Mouse (Mus musculus): Measurements from ENCODE around the gene Spata2l. TPM values are rescaled to one million over a fixed set of nuclear protein-coding genes. Genes with fewer than 3 reads are reported as not detected.
"Not testable (repeated sequence)": the region's sequence is repeated elsewhere in the genome, so short reads cannot be mapped to it uniquely, and the experiment has no call there.

The Spata2l gene
- total RNA-seq, 2 experiments from 2014 or later: 3.7 to 4.2 TPM

DNA sequence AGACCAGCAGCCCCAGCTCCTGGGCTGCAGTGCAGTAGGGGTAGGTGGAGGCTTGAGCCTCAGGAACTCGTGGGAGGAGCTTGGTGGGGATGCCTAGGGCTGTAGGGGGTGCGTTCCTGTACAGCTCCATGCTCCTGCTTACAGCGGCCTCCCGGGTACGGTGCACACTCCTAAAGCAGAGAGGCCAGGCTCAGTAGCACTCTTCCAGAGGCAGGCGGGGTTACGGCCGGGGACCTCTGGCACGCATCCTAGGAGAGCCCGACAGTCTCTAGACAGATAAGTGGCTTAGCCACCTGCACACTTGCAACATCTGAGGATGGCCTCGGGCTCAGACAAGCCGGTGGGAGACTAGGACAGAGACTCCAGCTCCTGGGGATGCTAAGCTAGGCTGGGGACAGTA is 9.5 kb upstream of the Spata2l start:
- no peak for DNase-seq

DNA sequence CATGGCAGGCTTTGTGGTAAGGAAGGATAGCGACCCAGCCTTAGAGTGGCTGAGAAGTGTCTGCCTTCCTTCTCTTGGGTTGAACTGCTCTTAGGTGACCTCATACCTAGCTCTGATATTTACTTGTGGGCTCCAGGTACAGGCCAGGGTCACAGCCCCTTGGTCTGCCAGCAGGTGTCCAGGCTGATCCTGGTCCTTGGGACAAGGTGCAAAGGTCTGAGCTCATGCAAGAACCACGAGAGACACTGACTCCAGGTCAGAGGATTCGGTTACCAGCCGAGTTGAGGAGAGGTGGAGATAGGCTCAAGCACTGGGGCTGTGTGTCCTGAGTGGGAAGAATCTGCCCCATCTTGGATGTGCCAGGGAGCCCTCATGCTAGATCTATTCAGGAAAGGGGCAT is 8.3 kb upstream of the Spata2l start:
- DNase-seq: no peak

DNA sequence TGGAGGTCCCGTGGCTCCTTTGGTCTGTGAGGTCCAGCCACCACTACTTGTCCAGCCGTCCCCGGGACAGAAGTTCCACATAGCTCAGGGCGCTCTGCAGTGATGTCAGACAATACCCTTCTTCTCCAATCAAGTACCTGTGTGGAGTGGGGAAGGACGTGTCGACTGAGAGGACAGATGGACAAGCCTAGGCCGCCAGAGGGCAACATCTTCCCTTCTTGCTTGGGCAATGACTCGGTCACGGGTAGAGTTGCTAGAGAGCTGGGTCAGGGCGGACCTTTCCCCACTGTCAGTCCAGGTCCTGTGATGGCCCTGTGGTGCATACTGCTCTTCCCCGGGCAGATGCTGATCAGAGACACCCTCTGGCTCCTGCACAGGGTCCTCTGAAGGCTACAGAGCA is 7.0 kb upstream of the Spata2l start:
- no peak for DNase-seq

DNA sequence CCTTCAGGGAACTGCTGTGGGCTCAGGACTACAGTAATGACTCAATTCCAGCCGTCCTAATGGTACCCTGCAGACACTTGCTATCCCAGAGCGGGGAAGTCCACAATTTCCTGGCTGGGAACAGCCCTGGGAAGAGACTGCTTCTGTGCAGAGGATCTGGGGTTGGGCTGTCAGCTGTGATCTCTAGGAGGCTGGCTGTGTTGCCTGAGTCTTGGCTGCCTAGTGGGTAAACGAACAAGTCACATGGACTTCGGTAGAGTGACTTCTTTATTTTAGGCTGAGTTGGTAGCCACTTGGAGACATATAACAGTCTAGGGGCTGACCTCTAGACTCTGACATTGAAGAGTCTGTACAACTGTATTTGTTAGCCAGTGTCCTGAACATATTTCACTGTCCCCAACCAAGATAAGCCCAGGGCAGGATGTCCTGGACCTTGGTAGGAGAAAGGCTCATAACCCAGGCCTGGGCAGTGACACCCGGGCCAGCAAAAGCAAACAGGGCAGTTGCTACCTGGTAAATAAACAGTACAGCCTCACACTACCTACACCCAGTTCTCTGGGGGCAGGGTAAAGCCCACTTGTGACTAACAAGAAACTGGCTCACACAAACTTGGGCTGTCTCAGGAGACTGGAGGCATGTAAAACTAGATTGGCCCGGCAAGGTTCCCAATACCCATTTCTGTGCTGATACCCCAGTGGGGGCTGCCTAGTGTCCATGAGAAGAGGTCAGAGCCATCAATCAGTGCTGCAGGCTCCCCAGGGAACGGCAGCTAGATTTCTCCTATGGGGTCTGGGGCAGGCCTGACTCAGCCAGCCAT is 6.3 kb upstream of the Spata2l start:
- no peak for DNase-seq

DNA sequence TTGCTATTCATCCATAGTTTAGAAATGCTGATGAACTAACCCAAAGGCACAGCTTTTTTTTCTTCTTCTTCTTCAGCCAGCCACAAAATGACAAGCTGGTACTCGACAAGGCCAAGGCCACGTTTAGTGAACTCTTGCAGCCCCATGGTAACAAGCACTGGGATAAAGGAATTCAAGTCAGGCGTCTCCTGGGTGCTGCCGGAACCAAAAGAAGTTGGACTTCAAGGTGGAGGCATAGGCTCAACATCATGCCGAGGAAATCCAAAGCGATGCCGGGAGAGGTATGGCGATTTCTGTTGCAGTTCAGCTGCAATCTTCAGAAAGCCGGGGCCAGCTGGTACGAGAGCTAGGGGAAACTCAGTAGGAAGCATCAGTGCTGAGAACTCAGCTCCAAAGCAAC is 3.4 kb upstream of the Spata2l start:
- DNase-seq: no peak

DNA sequence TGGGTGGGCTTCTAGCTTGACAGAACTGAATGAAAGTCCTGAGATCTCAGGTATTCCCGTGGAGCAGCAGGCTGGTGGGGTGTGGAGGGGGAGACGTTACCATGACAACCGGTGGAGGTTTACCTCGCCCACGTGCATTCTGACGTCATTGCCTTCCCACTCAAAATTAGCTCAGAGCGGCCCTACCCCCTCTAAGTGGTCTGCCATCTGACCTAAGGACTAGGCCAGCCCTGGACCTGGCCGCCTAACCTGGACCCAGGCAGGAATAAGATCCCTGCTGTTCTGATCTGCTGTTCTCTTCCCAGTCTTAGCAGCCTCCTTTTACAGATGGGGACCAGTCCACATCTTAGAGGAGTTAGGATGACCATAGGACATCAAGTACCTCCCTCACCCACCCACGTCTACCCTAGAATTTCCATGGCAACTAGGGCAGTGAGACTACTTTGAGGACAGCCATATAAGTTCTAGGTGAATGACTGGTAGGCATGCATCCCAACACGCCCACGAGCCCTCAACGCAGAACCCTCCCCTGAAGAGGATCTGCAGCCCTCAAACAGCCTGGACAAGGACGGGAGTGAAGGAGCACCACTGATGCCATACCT is 1.0 kb downstream of the Spata2l start:
- DNase-seq: no peak

DNA sequence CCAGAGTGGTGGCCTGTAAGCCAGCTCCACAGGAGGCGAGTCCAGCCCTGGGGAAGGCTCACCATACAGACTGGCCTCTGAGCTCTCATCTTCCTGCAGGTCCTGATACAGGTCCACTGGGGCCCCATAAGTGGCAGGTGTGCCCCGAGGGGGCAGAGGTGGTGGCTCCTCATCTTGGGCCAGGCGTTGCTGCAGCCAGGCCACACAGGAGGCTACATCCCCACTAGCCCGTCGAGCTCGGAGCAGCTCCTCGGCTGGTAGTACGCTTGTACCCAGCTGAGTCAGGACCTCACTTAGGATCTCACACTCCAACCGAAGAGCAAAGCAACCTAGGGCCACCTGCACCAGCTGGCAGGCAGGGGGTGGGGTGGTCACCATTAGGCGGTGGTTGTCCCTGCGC is 2.3 kb downstream of the Spata2l start:
- DNase-seq: no peak

DNA sequence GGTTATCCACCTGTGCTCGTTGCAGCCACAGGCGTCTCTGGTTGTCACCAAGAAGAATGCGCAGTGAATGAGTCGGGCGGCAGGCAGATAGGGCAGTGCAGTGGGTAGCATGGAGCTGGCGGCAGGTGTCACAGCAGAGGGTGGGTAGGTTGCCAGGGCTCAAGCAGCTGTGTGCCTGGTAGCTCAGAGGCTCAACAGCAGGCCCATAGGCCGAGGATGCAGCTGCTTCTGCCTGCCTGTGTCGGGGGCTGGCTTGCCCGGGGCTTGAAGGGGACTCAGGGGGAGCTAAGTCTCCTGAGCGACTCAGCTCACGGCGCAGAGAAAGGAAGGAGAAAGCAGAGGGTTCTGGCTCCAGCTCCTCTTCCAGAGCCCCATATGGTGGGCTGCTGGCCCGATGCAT is 2.7 kb downstream of the Spata2l start:
- DNase-seq: no peak

DNA sequence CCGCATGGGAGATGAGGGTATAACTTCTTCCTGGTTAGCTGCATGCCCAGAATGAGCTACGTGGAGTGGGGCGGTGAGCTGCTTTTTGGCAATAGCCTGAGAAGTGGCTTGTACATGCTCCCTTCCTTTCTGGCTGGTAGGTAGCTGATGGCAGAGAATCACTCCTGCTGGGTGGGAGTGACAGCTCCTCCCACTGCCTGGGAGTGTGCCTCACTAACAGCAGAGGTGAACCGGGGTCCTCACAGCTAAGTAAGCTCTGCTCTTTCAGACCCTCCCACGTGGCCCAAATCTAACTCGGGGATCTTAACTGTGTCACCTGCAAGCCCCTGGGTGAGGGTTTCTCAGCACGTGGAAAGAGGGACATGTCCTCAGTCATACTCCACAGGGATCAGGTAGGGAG is 3.5 kb downstream of the Spata2l start:
- DNase-seq: no peak

DNA sequence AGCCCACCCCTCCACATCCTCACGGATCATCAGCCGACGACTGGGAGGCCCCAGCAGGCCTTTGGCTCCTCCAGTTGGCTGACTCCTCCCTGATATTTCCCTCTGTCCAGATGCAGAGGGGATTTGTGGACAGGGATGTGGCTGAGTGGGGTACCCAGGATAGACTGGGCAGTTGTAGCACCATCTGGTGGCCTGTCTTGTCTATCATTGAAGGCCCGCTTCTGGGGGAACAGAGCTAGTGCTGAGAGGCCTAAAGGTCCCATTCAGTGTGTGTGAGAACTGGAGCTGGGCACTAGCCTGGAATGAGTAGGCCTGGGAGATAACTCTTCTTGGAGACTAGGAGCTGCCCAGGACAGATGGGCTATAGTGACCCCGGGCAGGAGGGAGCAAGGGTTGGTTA is 4.3 kb downstream of the Spata2l start:
- DNase-seq: peak; percentile 47

DNA sequence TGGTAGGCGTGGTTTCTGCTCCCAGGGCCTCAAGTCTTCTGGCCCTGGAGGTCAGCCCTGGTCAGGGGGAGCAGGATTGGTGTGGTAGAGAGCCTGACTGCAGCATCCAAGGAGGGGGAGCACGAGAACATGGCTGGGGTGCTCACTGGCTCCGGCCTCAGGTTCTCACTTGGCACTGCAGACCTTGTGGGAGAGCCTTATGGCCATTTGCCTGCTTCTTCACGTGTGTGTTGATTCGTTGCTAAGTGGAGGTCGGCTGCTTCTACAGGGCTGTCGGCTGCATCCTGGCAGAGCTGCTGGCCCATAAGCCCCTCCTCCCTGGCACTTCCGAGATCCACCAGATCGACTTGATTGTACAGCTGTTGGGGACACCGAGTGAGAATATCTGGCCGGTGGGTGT is 5.7 kb downstream of the Spata2l start:
- DNase-seq: not testable (repeated sequence)

DNA sequence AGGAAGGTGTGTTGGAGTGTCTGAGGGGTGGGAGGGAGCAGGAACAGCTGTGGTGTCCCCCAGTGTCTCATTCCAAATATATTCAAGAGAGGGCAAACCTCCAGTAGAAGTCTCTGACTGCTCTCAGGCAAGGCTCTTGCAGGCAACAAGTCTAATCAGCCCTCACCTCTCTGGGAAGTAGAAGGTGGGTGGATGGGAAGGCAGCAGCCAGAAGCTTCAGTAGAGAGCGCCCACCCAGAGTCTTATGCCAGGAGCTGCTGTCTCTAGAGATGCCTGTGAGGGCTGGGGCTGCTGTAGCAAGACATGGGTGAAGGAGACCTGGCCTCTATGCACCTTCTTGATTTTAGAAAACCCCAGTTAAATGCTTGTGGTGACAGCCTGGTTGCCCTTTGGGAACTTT is 7.6 kb downstream of the Spata2l start:
- DNase-seq: no peak

DNA sequence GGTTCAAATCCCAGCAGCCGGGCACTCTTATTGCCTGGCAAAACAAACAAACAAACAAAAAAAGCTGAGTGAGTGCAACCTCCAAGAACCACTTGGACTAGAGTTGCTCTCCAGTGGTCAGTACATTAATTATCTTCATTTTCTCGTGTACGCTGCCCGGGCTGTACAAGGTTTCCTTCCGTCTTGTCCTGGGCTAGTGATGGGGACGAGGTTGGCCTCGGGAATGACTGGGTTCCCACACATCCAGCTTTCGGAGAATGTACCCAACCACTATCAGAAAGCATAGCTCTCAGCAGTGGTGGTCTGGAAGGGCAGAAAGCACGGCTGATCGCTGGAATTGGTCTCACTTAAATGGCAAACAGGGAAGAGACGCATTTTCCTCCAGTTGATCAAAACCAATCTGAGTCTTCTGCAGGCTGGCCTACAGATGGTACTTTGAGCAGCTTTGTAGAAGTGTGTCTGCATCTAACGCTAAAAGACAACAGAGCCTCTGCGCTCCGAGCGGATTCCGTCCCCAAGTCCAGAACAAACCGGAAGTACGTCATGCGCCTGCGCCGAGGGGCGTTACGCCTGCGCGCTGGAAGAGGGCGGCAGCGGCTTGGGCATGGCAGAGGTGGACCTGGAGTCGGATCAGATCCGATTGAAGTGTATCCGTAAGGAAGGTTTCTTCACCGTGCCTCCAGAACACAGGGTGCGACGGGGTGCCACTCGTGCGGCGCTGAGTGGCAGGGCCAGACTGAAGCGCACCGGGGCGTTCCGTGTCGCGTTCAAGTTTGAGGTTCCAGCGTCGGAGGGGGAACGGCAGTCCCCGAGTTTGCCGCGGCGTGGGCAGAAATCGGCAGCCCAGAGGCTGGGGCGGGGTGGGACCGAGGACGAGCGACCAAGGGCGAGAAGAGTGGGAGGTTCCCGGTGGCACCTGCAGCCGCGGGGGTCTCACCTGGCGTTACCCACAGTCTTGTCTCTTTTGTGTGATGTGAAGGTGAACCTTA is 11.5 kb downstream of the Spata2l start, which contains the start of gene Cdk10:
Cdk10 (plus strand) TSS at position 565 of the 989 bp plus-strand sequence.
- DNase-seq: peak; percentile 94

DNA sequence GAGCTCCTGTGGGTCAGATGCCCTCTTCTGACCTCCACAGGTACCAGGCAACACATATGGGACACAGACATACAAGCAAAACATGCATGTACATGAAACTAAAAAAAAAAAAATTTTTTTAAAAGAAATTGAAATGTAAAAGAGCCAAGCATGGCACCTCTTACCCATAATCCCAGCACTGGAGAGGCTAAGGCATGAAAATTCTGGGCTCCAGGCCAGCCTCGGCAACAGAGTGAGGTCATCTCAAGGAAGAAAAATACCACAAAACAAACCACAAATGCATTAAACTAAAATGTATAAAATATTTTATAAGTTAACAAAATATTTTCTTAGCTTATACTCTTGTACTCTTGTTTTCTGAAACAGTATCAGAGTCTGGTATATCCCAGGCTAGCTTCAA is 15.1 kb downstream of the Spata2l start:
- no peak for DNase-seq

DNA sequence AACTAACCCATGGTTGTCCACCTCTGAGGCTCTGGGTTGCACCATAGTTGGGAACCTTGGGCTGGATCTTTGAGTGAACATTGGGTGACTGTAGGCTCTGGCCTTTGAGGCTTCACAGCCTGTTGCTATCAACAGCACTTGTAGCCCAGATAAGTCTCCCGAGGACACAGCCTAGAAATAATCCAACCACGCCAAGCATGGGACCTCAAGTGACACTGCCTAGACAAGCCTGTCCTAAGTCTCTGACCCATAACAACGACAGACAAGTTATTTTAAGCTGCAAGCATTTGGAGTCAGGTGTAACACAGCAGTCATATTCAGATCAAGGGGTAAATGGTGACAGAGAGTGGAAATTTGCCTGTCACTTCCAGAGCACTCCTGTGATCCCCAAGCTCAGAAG is 20.6 kb downstream of the Spata2l start:
- peak; percentile 48 for DNase-seq

DNA sequence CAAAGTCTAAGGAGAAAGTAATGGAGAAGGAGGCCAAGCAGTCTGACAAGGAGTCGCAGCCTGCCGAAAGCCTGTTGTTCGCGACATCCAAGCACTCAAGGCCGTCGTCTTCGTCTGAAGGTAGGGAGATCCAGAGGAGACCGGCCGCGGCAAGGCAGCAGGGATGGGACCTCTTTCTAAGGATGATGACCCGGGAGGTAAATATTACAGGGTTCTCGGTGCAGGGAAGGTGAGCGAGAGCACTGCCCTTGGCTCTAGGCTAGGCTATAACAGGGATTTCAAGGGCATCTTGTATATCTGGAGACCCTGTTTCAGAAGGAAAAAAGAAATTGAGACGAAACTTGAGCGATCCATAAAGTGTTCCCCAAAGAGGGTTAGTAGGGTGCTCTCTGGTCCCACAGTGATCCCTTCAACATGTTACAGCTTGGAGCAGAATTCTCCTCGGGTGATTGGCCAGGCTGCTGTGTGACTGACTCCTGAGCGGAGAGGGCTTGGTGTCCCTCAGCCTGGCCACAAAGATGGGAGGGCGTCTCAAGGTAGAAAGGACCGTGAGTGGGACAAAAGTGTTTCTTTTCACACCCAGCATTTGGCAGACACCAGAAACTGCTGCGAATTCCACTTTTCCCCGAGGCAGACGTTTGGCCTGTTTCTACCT is 22.8 kb downstream of the Spata2l start:
- DNase-seq: no peak

DNA sequence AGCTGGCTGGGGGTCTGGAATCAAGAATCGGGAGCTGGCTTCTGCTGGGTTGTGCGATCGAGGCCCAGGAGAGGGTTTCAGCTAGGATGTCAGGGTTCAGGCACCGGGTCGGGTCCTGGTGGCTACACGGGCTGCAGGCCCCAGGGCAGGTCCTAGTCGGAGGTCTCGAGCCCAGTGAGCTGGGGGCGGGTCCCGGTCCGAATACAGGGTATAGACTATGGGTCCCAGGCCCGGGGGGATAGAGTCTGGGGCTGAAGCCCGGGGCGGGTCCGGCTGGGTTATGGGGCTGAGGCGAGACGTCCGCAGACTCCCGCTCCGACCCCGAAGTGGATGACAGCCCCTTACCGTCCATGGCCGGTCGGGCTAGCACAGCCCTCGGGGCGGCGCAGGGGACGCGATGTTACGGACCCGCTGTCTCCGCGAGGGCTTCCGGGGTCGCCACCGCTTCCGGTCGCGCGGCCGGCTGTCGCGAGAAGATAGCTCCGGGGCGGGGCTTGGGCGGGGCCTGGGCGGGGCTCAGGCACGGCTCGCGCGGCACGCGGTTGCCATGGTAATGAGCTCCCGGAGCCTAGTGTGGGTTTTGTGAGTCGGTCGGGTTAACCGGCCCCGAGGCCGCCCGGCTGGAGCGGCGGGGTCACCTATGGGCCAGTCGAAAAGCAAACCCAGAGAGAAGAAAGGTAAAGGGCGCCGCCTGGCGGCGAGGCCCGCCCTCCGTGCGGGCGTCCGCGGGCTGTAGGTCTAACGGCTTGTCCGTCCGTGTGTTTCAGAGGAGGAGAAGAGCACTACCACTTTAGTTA is 23.5 kb downstream of the Spata2l start, which contains the start of the genes Chmp1a and Spata33:
Chmp1a (minus strand) TSS at position 443 of the 797 bp plus-strand sequence.
Spata33 (plus strand) TSS at position 512 of the 797 bp plus-strand sequence.
- peak; percentile 91 for DNase-seq

DNA sequence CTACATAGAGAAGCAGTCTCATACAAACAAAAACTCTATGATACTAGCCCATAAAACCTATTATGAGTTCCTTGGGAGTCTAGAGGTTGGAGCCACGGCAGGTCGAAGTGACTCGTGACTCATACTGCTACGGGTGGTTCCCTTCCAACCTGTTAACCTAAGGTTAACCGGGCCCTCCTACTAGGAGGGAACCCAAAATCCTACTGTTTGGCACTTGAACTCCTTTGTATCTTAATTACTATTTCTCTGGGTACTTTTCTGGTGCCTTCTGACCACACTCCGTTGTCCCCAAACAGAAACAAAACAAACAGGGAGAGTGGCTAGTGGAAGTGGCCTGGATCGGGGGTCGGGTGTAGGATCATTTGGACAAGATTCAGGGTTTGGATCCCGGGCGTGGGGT is 24.2 kb downstream of the Spata2l start:
- DNase-seq: no peak

DNA sequence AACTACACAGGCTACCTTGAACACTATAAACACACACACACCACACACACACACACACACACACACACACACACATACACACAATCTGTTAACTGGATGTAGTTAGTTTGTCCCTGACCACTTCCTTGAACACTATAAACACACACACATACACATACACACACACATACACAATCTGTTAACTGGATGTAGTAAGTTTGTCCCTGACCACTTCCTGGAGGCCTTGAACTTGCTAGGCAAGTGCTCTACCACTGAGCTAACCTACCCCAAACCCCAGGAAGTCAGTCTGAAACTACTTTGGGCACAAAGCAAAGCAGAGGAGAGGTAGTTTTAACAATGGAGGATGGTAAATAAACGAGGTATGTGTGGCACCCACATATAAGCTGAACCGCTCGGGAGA is 32.5 kb downstream of the Spata2l start:
- no peak for DNase-seq

DNA sequence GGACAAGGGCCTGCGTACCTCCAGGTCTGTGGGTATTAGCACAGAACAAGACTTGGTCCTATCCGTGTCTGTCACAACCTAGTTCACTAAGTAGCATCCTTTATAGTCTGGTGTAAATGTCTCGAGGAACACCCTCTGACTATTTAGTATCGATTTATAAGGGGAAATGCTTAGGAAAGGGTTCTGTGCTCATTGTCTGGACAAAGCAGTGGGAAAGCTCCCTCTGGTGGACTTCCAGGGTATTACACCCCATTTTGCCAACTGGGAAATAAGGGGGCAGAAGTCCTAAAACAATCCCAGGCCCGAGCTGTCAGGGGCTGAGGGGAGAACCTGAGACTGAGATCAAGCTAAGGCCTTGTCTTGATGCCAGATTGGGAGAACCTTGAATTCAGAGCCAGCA is 33.7 kb downstream of the Spata2l start:
- DNase-seq: peak; percentile 88

DNA sequence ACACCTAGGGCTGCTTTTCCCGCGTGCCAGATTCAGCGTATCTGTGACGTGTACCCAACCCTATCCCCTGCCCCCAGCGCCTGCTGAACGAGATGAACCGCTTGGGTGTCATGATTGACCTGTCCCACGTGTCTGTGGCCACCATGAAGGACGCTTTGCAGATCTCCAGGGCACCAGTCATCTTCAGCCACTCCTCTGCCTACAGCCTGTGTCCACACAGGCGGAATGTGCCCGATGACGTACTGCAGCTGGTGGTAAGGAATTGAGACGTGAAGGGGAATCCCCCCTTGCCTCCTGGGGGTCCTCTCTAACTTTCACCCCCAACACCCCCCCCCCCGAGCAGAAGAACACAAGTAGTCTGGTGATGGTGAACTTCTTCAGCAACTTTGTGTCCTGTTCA is 36.2 kb downstream of the Spata2l start:
- no peak for DNase-seq
